Mouse (Mus musculus): ENCODE data around the gene Pigl.

Gene Pigl

DNA sequence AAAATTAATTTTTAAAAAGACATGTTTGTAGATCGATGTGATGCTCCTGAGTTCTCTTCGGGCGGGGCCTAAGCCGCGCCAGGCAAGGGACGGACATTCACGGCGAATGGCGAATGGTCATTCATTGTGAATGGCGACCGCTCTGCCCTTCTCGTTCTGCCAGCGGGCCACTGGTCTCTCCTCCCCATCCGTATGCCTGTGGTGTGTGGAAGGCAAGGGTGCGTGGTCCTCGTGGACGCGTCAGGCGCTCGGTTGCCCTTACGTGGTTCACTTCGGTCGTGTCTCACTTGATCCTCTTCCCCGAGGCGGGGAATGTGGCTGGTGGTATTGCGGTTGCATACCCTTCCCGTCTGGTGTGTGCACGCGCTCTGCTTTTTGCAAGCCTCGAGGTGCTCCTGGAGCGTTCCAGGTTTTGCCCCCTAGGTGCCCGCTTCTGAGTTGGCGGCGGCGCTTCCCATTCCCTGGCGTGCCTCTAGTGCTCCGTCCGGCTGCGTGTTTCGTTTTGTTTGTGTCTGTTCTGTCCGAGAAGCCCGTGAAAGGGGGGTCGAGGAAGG lies 102.3 kb downstream of the Pigl start:
- no peak for DNase-seq

DNA sequence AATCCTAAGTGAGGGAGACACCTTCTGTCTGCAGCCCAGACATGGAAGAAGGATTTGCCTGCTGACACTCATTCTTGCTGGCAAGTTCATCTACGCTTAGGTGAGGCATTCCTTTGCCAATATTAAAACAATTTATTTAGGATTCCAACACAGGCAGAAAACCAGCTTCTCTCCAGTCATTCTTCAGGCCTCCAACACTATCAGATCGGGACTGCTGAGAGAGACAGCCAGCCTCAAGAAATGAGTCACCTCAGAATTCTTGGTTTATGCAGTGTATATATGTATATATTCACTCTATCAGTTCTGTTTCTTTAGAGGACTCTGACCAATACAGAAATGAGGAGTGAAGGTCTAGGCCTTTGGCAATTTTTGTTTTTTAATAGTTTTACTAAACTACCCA lies 105.3 kb downstream of the Pigl start:
- no peak for DNase-seq
